Comparison of ENCODE assay signal across 16 mouse cellular contexts in the genomic region with DNA sequence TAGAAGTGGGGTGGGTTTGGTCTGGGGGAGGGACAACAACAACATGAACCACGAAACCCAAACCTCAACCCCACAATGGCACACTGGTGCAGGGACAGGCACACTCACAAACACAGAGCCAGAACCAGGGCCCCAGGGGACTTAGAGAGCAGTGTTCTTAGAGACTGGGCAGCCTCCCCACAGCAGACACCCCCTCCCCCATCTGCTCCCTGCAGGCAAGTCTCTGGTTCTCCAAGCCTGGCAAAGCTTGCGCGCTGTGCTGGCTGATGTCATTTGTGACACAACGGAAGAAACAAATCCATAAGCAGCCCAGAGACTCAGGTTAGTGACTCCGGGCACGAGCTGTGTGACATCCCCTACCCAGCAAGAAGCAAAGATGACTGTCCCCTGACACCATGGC. TPM values are rescaled to one million over a fixed set of nuclear protein-coding genes. Genes with fewer than 3 reads are reported as not detected.
A peak's percentile ranks its signal among the peaks of the same experiment; 100 is the strongest.
DNase-seq lines count a peak whose midpoint lies in the region; ATAC-seq lines count a peak whose summit lies in the region.
"Had no signal": no experiment of that assay in that cellular context is flagged by ENCODE, and none has a peak within 500 bp of the region (broad histone marks: within the 10 kb centered on the region; RNA-seq: fewer than 3 reads in every experiment).

No protein-coding gene starts in this region.

- peaks cover 3% of the 10 kb centered on the region; the same call in 1 of the 2 replicates for H3K4me1 ChIP-seq in heart, embryonic 11.5 days (ENCODE audit: control insufficient read depth, insufficient read depth, low read length)
- H3K4me1 ChIP-seq in embryonic facial prominence, embryonic 14.5 days (ENCODE audit: control insufficient read depth, insufficient read depth, low read length), result no peaks in the 10 kb centered on the region
- no peaks in the 10 kb centered on the region for H3K4me1 ChIP-seq in intestine, embryonic 16.5 days (ENCODE audit: control insufficient read depth, insufficient read depth, low read length)

- no peaks in the 10 kb centered on the region for H3K36me3 ChIP-seq in heart, embryonic 11.5 days (ENCODE audit: control insufficient read depth, insufficient read depth, low read length)
- H3K36me3 ChIP-seq in embryonic facial prominence, embryonic 14.5 days (ENCODE audit: control insufficient read depth, insufficient read depth, low read length), result no peaks in the 10 kb centered on the region
- H3K36me3 ChIP-seq in intestine, embryonic 16.5 days (ENCODE audit: control insufficient read depth, insufficient read depth, low read length), result no peaks in the 10 kb centered on the region
- H3K36me3 ChIP-seq: midbrain, embryonic 10.5 days; stomach, embryonic 15.5 days had no signal

- WGBS in heart, embryonic 11.5 days (ENCODE audit: insufficient replicate concordance), result 72% methylated on average over 6 of the region's 6 CpGs
- WGBS in embryonic facial prominence, embryonic 14.5 days, result 58% methylated on average over 6 of the region's 6 CpGs
- WGBS in intestine, embryonic 16.5 days, result 59% methylated on average over 6 of the region's 6 CpGs

- H3K27ac ChIP-seq in heart, embryonic 11.5 days (ENCODE audit: low read depth, low read length), result no peak overlapping the region
- no peak overlapping the region for H3K27ac ChIP-seq in embryonic facial prominence, embryonic 14.5 days (replicated peaks; ENCODE audit: low read depth, low read length)
- H3K27ac ChIP-seq in intestine, embryonic 16.5 days (ENCODE audit: low read length), result no peak overlapping the region
- H3K27ac ChIP-seq: liver, embryonic 14.5 days; midbrain, embryonic 10.5 days; stomach, embryonic 15.5 days had no signal

- peak; percentile 95 for DNase-seq in heart, adult 11 months
- peak; percentile 41 for DNase-seq in lung, postnatal 36 days
- no peak for DNase-seq in lung, adult 18-20 months
- peak; percentile 28 for DNase-seq in adrenal gland, adult 8-10 months
- DNase-seq in embryonic facial prominence, embryonic 14.5 days (ENCODE audit: low spot score), result peak; percentile 32
- no peak for DNase-seq in thymus, postnatal 36 days
- DNase-seq: cerebellum, postnatal 36 days; right cerebral cortex, postnatal 4 days had no signal

- no peak for ATAC-seq in heart, embryonic 11.5 days (replicated peaks; ENCODE audit: insufficient number of reproducible peaks, low FRiP score, low TSS enrichment)
- ATAC-seq in embryonic facial prominence, embryonic 14.5 days (ENCODE audit: low read depth), result no peak
- ATAC-seq in intestine, embryonic 16.5 days, result no peak
- ATAC-seq: CD4-positive, CD25-positive, alpha-beta regulatory T cell, adult 4 months; Patski had no signal

- H3K27me3 ChIP-seq in heart, embryonic 11.5 days (ENCODE audit: control insufficient read depth, insufficient read depth, low read length), result peaks cover 50% of the 10 kb centered on the region
- peaks cover 12% of the 10 kb centered on the region; the same call in 1 of the 2 replicates for H3K27me3 ChIP-seq in embryonic facial prominence, embryonic 14.5 days (replicated peaks; ENCODE audit: control insufficient read depth, insufficient read depth, low read length)
- peaks cover 1% of the 10 kb centered on the region; the same call in 1 of the 2 replicates for H3K27me3 ChIP-seq in intestine, embryonic 16.5 days (replicated peaks; ENCODE audit: control insufficient read depth, insufficient read depth, low read length)

- no peak overlapping the region for H3K4me3 ChIP-seq in heart, embryonic 11.5 days (ENCODE audit: low read depth, low read length)
- no peak overlapping the region for H3K4me3 ChIP-seq in embryonic facial prominence, embryonic 14.5 days (ENCODE audit: low read depth, low read length)
- H3K4me3 ChIP-seq in intestine, embryonic 16.5 days (ENCODE audit: low read length), result no peak overlapping the region
- H3K4me3 ChIP-seq: erythroblast, embryonic 14.5 days; midbrain, embryonic 10.5 days; stomach, embryonic 15.5 days had no signal

- no peaks in the 10 kb centered on the region for H3K9me3 ChIP-seq in heart, embryonic 11.5 days (replicated peaks; ENCODE audit: control insufficient read depth, low read length)
- H3K9me3 ChIP-seq in embryonic facial prominence, embryonic 14.5 days (ENCODE audit: control insufficient read depth, low read length), result no peaks in the 10 kb centered on the region
- H3K9me3 ChIP-seq in intestine, embryonic 16.5 days (ENCODE audit: control insufficient read depth, low read length), result no peaks in the 10 kb centered on the region
- H3K9me3 ChIP-seq: midbrain, embryonic 10.5 days; stomach, embryonic 15.5 days had no signal

- no peak overlapping the region for H3K9ac ChIP-seq in heart, embryonic 11.5 days (ENCODE audit: low read depth, low read length)
- H3K9ac ChIP-seq in embryonic facial prominence, embryonic 14.5 days (ENCODE audit: low read depth, low read length), result no peak overlapping the region
- no peak overlapping the region for H3K9ac ChIP-seq in intestine, embryonic 16.5 days (ENCODE audit: low read depth, low read length)
- H3K9ac ChIP-seq: liver, embryonic 14.5 days; stomach, embryonic 15.5 days had no signal

- H3K4me2 ChIP-seq in heart, embryonic 11.5 days, result no peak overlapping the region
- H3K4me2 ChIP-seq in embryonic facial prominence, embryonic 14.5 days (ENCODE audit: low read depth, low read length), result no peak overlapping the region
- no peak overlapping the region for H3K4me2 ChIP-seq in intestine, embryonic 16.5 days (ENCODE audit: low read depth, low read length)
- H3K4me2 ChIP-seq: stomach, embryonic 15.5 days had no signal

RNA-seq across cellular contexts. Expression of a gene that starts 7.1 kb away (rescaled TPM):
- 0.99 and 1.0 TPM in 2 replicates for polyA plus RNA-seq in heart, embryonic 11.5 days (2014; fragmentation: Nextera tagmentation; extraction: Ambion mirVana)
- total RNA-seq in adrenal gland, adult 8-10 months (2022), result 1 to 10 TPM; 1.8 to 3.5 (median 2.9) TPM
- polyA plus RNA-seq in embryonic facial prominence, embryonic 14.5 days (2014; fragmentation: Nextera tagmentation; extraction: Ambion mirVana), result 3.2 and 3.9 TPM in 2 replicates
- polyA plus RNA-seq in intestine, embryonic 16.5 days (2015; fragmentation: Nextera tagmentation; extraction: Ambion mirVana), result 2.0 and 2.3 TPM in 2 replicates
- polyA plus RNA-seq: CD4-positive, CD25-positive, alpha-beta regulatory T cell, adult 4 months; erythroblast, embryonic 14.5 days had no signal

Comparison
In these comparisons a context has a peak if more than half of its experiments do, and no peak if none do; other contexts are left out.
1. DNase-seq: peak in heart, adult 11 months (single experiment), lung, postnatal 36 days (single experiment), adrenal gland, adult 8-10 months (single experiment) and embryonic facial prominence, embryonic 14.5 days (single experiment); none in lung, adult 18-20 months (0 of 2) and thymus, postnatal 36 days (0 of 2).